Mouse (Mus musculus): ENCODE data around the gene Snrpd3.
A peak's percentile ranks its signal among the peaks of the same experiment; 100 is the strongest.

Snrpd3 gene

GRCm38 (mm10) chr10:75568851-75569250 lies 51.5 kb downstream of the Snrpd3 start:
- no peak for DNase-seq

- DNase-seq, result no peak
Measured at GRCm38 (mm10) chr10:75570981-75571657, 53.8 kb downstream of the Snrpd3 start.

GRCm38 (mm10) chr10:75571937-75572336 lies 54.6 kb downstream of the Snrpd3 start:
- no peak for DNase-seq

- no peak for DNase-seq
Measured at GRCm38 (mm10) chr10:75573181-75573580, 55.8 kb downstream of the Snrpd3 start.

- no peak for DNase-seq
Measured at GRCm38 (mm10) chr10:75573965-75574364, 56.6 kb downstream of the Snrpd3 start.

GRCm38 (mm10) chr10:75579129-75579528 lies 61.8 kb downstream of the Snrpd3 start:
- no peak for DNase-seq

- DNase-seq, result peak; percentile 83 to 91
Measured at GRCm38 (mm10) chr10:75585876-75586552, 68.7 kb downstream of the Snrpd3 start.

- DNase-seq, result no peak
Measured at GRCm38 (mm10) chr10:75586553-75586879, 69.2 kb downstream of the Snrpd3 start.
